Mouse (Mus musculus) MEL (cell line): ENCODE measurements around the gene Vwa8. TPM values are rescaled to one million over a fixed set of nuclear protein-coding genes. Genes with fewer than 3 reads are reported as not detected.

Experiments used
- DNase-seq: peaks from one replicate; pipeline ENCODE4 v3.0.0; 2011; ENCODE audit warnings: low read depth, low spot score
- H3K27ac ChIP-seq: 2 replicates; pipeline ENCODE4 v1.5.1; 2012; ENCODE audit warnings: low read depth, mild to moderate bottlenecking, control low read depth, low read length, moderate library complexity; ENCODE audit not compliant: control insufficient read depth
- H3K27me3 ChIP-seq, 2 experiments: fragments of 150-350 bp in 1 of 2; sonication (generic) in 1 of 2; 2 replicates each; pipeline ENCODE4 v1.6.1; 2012; ENCODE audit warnings: low read length in 2 of 2, mild to moderate bottlenecking in 2 of 2, improper control_type of control experiment in 1 of 2, moderate library complexity in 1 of 2; ENCODE audit not compliant: insufficient read depth in 2 of 2, control insufficient read depth in 1 of 2
- H3K36me3 ChIP-seq, 2 experiments: 2 replicates each; pipeline ENCODE4 v1.6.1; 2012 to 2014; ENCODE audit warnings: low read length in 2 of 2, improper control_type of control experiment in 1 of 2, inconsistent platforms in 1 of 2, mild to moderate bottlenecking in 1 of 2; ENCODE audit not compliant: insufficient read depth in 2 of 2, control insufficient read depth in 1 of 2
- H3K4me1 ChIP-seq, 2 experiments: fragments of 150-350 bp in 1 of 2; sonication (generic) in 1 of 2; 2 replicates each; pipeline ENCODE4 v1.6.1; 2012; ENCODE audit warnings: low read length in 2 of 2, improper control_type of control experiment in 1 of 2, mild to moderate bottlenecking in 1 of 2; ENCODE audit not compliant: insufficient read depth in 2 of 2, control insufficient read depth in 1 of 2
- H3K4me3 ChIP-seq, 2 experiments: fragments of 150-350 bp in 1 of 2; sonication (generic) in 1 of 2; 2 replicates each; pipeline ENCODE4 v1.5.1; 2012; ENCODE audit warnings: low read depth in 2 of 2, low read length in 2 of 2, mild to moderate bottlenecking in 2 of 2, moderate library complexity in 2 of 2, control low read depth in 1 of 2, improper control_type of control experiment in 1 of 2; ENCODE audit not compliant: control insufficient read depth in 1 of 2, insufficient read depth in 1 of 2
- H3K79me2 ChIP-seq: 2 replicates; pipeline ENCODE4 v1.6.1; 2012; ENCODE audit warnings: mild to moderate bottlenecking, low read length, moderate library complexity; ENCODE audit not compliant: control insufficient read depth, poor library complexity, insufficient read depth
- H3K9ac ChIP-seq: 2 replicates; pipeline ENCODE4 v1.6.1; 2012; ENCODE audit warnings: low read depth, mild to moderate bottlenecking, control low read depth, low read length, moderate library complexity; ENCODE audit not compliant: control insufficient read depth, poor library complexity, severe bottlenecking
- H3K9me3 ChIP-seq: fragments of 150-350 bp; sonication (generic); replicated peaks from 2 replicates; pipeline ENCODE4 v1.6.1; 2012; ENCODE audit warnings: mild to moderate bottlenecking, low read length, improper control_type of control experiment, moderate library complexity; ENCODE audit not compliant: insufficient read depth
- BHLHE40 ChIP-seq: IDR thresholded peaks from 2 replicates; pipeline ENCODE4 v1.6.1; 2012; ENCODE audit warnings: low read depth, mild to moderate bottlenecking, inconsistent platforms, low read length, improper control_type of control experiment, borderline replicate concordance
- CHD1 ChIP-seq: IDR thresholded peaks from 2 replicates; pipeline ENCODE4 v1.6.1; 2012; ENCODE audit warnings: low read depth, mild to moderate bottlenecking, inconsistent platforms, low read length, improper control_type of control experiment
- EP300 ChIP-seq, 2 experiments: IDR thresholded peaks; 2 replicates each; pipeline ENCODE4 v1.6.1; 2011; ENCODE audit warnings: improper control_type of control experiment in 2 of 2, low read length in 2 of 2, low read depth in 1 of 2, mild to moderate bottlenecking in 1 of 2
- ETS1 ChIP-seq: IDR thresholded peaks from 2 replicates; pipeline ENCODE4 v1.6.1; 2012; ENCODE audit warnings: low read depth, mild to moderate bottlenecking, inconsistent platforms, low read length, improper control_type of control experiment, moderate library complexity
- GATA1 ChIP-seq: IDR thresholded peaks from 2 replicates; pipeline ENCODE4 v1.6.1; 2011; ENCODE audit warnings: low read depth, low read length, improper control_type of control experiment
- MAX ChIP-seq: IDR thresholded peaks from 2 replicates; pipeline ENCODE4 v1.6.1; 2011; ENCODE audit warnings: low read length, improper control_type of control experiment
- MAZ ChIP-seq: IDR thresholded peaks from 2 replicates; pipeline ENCODE4 v1.6.1; 2012; ENCODE audit warnings: low read depth, mild to moderate bottlenecking, inconsistent platforms, low read length, improper control_type of control experiment
- MYC ChIP-seq: IDR thresholded peaks from 2 replicates; pipeline ENCODE4 v1.6.1; 2011; ENCODE audit warnings: low read depth, mild to moderate bottlenecking, low read length, improper control_type of control experiment, moderate library complexity
- NELFE ChIP-seq: IDR thresholded peaks from 2 replicates; pipeline ENCODE4 v1.6.1; 2011; ENCODE audit warnings: low read depth, low read length, improper control_type of control experiment
- POLR2AphosphoS2 ChIP-seq: IDR thresholded peaks from 2 replicates; pipeline ENCODE4 v1.6.1; 2011; ENCODE audit warnings: low read length, improper control_type of control experiment
- SIN3A ChIP-seq: IDR thresholded peaks from 2 replicates; pipeline ENCODE4 v1.6.1; 2012; ENCODE audit warnings: low read length, improper control_type of control experiment, inconsistent platforms
- SMC3 ChIP-seq: IDR thresholded peaks from 2 replicates; pipeline ENCODE4 v1.6.1; 2011; ENCODE audit warnings: low read depth, low read length, improper control_type of control experiment
- TCF12 ChIP-seq: IDR thresholded peaks from 2 replicates; pipeline ENCODE4 v1.6.1; 2014; ENCODE audit warnings: low read depth, mild to moderate bottlenecking, inconsistent platforms, low read length, improper control_type of control experiment, moderate library complexity
- ZC3H11A ChIP-seq: IDR thresholded peaks from 2 replicates; pipeline ENCODE4 v1.6.1; 2012; ENCODE audit warnings: low read depth, mild to moderate bottlenecking, inconsistent platforms, low read length, improper control_type of control experiment
- ZKSCAN1 ChIP-seq: IDR thresholded peaks from 2 replicates; pipeline ENCODE4 v1.6.1; 2012; ENCODE audit warnings: low read depth, mild to moderate bottlenecking, inconsistent platforms, low read length, improper control_type of control experiment, moderate library complexity
- ZMIZ1 ChIP-seq: IDR thresholded peaks from 2 replicates; pipeline ENCODE4 v1.6.1; 2012; ENCODE audit warnings: low read depth, mild to moderate bottlenecking, inconsistent platforms, low read length, improper control_type of control experiment, moderate library complexity
- ZNF384 ChIP-seq: IDR thresholded peaks from 2 replicates; pipeline ENCODE4 v1.6.1; 2012; ENCODE audit warnings: low read depth, mild to moderate bottlenecking, inconsistent platforms, low read length, improper control_type of control experiment
- polyA plus RNA-seq, 2 experiments: library from polyadenylated mRNA; stranded (reverse) in 1 of 2; unstranded in 1 of 2; fragments of >175 nt in 1 of 2; fragments of >200 nt in 1 of 2; gene quantifications; 2 replicates each; pipeline versions ENCODE4 v1.2.1 to v1.2.4; 2012; ENCODE audit warnings: low replicate concordance in 2 of 2, low read depth in 1 of 2; ENCODE audit not compliant: insufficient read length in 2 of 2, insufficient read depth in 1 of 2, missing spikeins in 1 of 2
- total RNA-seq: library from RNA; depleted of rRNA; stranded (reverse); fragments of 300-350 nt; gene quantifications from 2 replicates; pipeline ENCODE4 v1.2.3, GENCODE M21; 2012

Vwa8 gene
- total and polyA plus RNA-seq, 3 experiments = 12.4 to 19.6 TPM; not detected in 1

GRCm38 (mm10) chr14:78908205-78908863 is 59.5 kb downstream of the Vwa8 start:
- H3K9ac ChIP-seq = no peak overlapping the region
- H3K4me1 ChIP-seq = peaks cover 2 to 3% of the 10 kb centered on the region in 2 experiments; a peak in 1 of 4 replicates
- peak; percentile 33 for DNase-seq
- no peaks in the 10 kb centered on the region for H3K27me3 ChIP-seq
- no peaks in the 10 kb centered on the region for H3K79me2 ChIP-seq
- TF ChIP-seq ZNF384 = no peak
- no peak for TF ChIP-seq MAZ
- 0 out of 2 replicates have a peak, but pooled peaks have one; percentile 32 for TF ChIP-seq GATA1
- TF ChIP-seq EP300 (IDR thresholded peaks at IDR 0.05; ENCODE audit: low read depth in 1 of 2, low read length in 2 of 2) = 0 out of 4 replicates have a peak, but pooled peaks of 1 of the 2 experiments have one; percentile 25
- H3K27ac ChIP-seq = no peak overlapping the region
- H3K9me3 ChIP-seq = no peaks in the 10 kb centered on the region
- H3K36me3 ChIP-seq = peaks cover 0 to 3% of the 10 kb centered on the region in 2 experiments; a peak in 3 of 4 replicates
- H3K4me3 ChIP-seq = no peak overlapping the region

- Histone ChIP-seq H3K79me2 (no peaks in the 10 kb centered on the region), H3K27me3 (no peaks in the 10 kb centered on the region), H3K9ac (no peak overlapping the region), H3K4me3 (no peak overlapping the region), H3K9me3 (no peaks in the 10 kb centered on the region), H3K27ac (no peak overlapping the region), H3K4me1 (peaks cover 2 to 3% of the 10 kb centered on the region in 2 experiments; a peak in 1 of 4 replicates)
- TF ChIP-seq ZC3H11A = no peak
- TF ChIP-seq GATA1 = no peak
- no peak for TF ChIP-seq ZMIZ1
- no peak for TF ChIP-seq ETS1
- TF ChIP-seq, all 39 proteins: peak for 0
- no peak for DNase-seq
- peaks cover 0 to 3% of the 10 kb centered on the region in 2 experiments; a peak in 3 of 4 replicates for H3K36me3 ChIP-seq
Measured at GRCm38 (mm10) chr14:78912076-78912475, 63.2 kb downstream of the Vwa8 start.

DNA sequence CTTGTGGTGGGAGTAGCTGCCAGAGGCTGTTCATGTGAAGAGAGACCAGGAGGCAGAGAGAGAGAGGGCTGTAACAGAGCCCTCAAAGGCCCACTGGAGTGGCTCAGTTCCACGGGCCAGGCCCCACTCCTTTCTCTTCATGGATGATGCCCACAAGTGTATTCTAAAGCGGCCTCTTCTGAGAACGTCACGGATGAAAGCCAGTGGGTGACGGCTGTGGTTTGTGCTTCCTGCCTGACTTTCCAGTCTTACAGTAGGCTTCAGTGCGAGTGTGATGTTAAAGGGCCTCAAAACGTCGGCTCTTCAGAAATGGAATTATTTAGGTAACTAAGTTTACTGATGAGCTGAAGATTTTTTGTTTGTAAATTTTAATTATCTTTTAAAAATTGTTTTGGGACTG is 65.3 kb downstream of the Vwa8 start:
- TF ChIP-seq CHD1 (no peak), ZNF384 (no peak), MYC (no peak), SIN3A (no peak), GATA1 (no peak), ZKSCAN1 (no peak), TCF12 (no peak), NELFE (no peak), BHLHE40 (no peak), POLR2AphosphoS2 (no peak), MAX (no peak), SMC3 (no peak)
- no peak overlapping the region for H3K27ac ChIP-seq
- H3K36me3 ChIP-seq = no peaks in the 10 kb centered on the region; a peak in 1 of 4 replicates
- no peaks in the 10 kb centered on the region for H3K9me3 ChIP-seq
- no peak for DNase-seq
- no peak overlapping the region for H3K4me3 ChIP-seq
- no peaks in the 10 kb centered on the region for H3K4me1 ChIP-seq
- H3K79me2 ChIP-seq = no peaks in the 10 kb centered on the region
- H3K27me3 ChIP-seq = no peaks in the 10 kb centered on the region
- H3K9ac ChIP-seq = no peak overlapping the region
